Mouse (Mus musculus): Measurements from ENCODE around the gene Yipf3. TPM values are rescaled to one million over a fixed set of nuclear protein-coding genes. Genes with fewer than 3 reads are reported as not detected.
A peak's percentile ranks its signal among the peaks of the same experiment; 100 is the strongest.

Yipf3 gene
- total and polyA plus RNA-seq, 3 experiments, result 72.4 to 142 (median 82.8) TPM

GRCm38 (mm10) chr17:46248189-46248522, 276 bp downstream of the Yipf3 start:
- Histone ChIP-seq H3K4me3 (peak overlapping the region; percentile 81), H3K36me3 (ENCODE audit: control insufficient read depth, insufficient read depth, low read length) (peaks cover 4% of the 10 kb centered on the region; the same call in 1 of the 2 replicates), H3K9ac (ENCODE audit: low read depth, low read length) (peak overlapping the region; percentile 97), H3K79me2 (replicated peaks; ENCODE audit: control insufficient read depth, insufficient read depth, low read length) (peaks cover 2% of the 10 kb centered on the region; the same call in 1 of the 2 replicates), H3K4me1 (ENCODE audit: control insufficient read depth, insufficient read depth, low read length) (peaks cover 5% of the 10 kb centered on the region; the same call in 1 of the 2 replicates), H3K27ac (peak overlapping the region; percentile 97), H3K27me3 (ENCODE audit: control insufficient read depth, insufficient read depth, low read length) (no peaks in the 10 kb centered on the region)
- 1% methylated on average over 37 of the region's 37 CpGs for WGBS
- no peak for DNase-seq
- intact Hi-C loops (cut with DNase I), result loop anchor here (5.0 kb wide), 1 partner anchor 134 kb away; the partner anchor contains the start of gene Zfp318
- TF ChIP-seq EP300 (IDR thresholded peaks at IDR 0.05; ENCODE audit: insufficient read depth, low read depth, low read length), result no peak
- TF ChIP-seq POLR2A (IDR thresholded peaks at IDR 0.05; ENCODE audit: insufficient read depth, low read depth, low read length), result 0 out of 2 replicates have a peak, but pooled peaks have one; percentile 46
- no peak for TF ChIP-seq CTCF (IDR thresholded peaks at IDR 0.05)

- no peaks in the 10 kb centered on the region for H3K27me3 ChIP-seq (ENCODE audit: control insufficient read depth, insufficient read depth, low read length)
- peaks cover 2% of the 10 kb centered on the region; the same call in 1 of the 2 replicates for H3K79me2 ChIP-seq (replicated peaks; ENCODE audit: control insufficient read depth, insufficient read depth, low read length)
- H3K27ac ChIP-seq, result no peak overlapping the region
- peaks cover 4% of the 10 kb centered on the region; the same call in 1 of the 2 replicates for H3K36me3 ChIP-seq (ENCODE audit: control insufficient read depth, insufficient read depth, low read length)
- H3K4me3 ChIP-seq, result no peak overlapping the region
- intact Hi-C loops (cut with DNase I), result no loop called here
- no peak for TF ChIP-seq EP300 (IDR thresholded peaks at IDR 0.05; ENCODE audit: insufficient read depth, low read depth, low read length)
- peak; percentile 16 for TF ChIP-seq CTCF (IDR thresholded peaks at IDR 0.05)
- 78% methylated on average over 7 of the region's 7 CpGs for WGBS
- peaks cover 8% of the 10 kb centered on the region for H3K4me1 ChIP-seq (ENCODE audit: control insufficient read depth, insufficient read depth, low read length)
- peak in 1 of 2 experiments; percentile 14 for DNase-seq
- no peak overlapping the region for H3K9ac ChIP-seq (ENCODE audit: low read depth, low read length)
Observed at GRCm38 (mm10) chr17:46251174-46251573, 3.3 kb downstream of the Yipf3 start.

GRCm38 (mm10) chr17:46252571-46253451, 4.9 kb downstream of the Yipf3 start:
- no peak overlapping the region; the same call in 1 of the 2 replicates for H3K4me3 ChIP-seq
- intact Hi-C loops (cut with DNase I), result no loop called here
- no peak overlapping the region for H3K27ac ChIP-seq
- peak; percentile 15; the same call in 1 of the 2 replicates for TF ChIP-seq POLR2A (IDR thresholded peaks at IDR 0.05; ENCODE audit: insufficient read depth, low read depth, low read length)
- TF ChIP-seq EP300 (IDR thresholded peaks at IDR 0.05; ENCODE audit: insufficient read depth, low read depth, low read length), result no peak
- peak; percentile 65 for TF ChIP-seq CTCF (IDR thresholded peaks at IDR 0.05)
- H3K27me3 ChIP-seq (ENCODE audit: control insufficient read depth, insufficient read depth, low read length), result no peaks in the 10 kb centered on the region
- no peaks in the 10 kb centered on the region for H3K79me2 ChIP-seq (replicated peaks; ENCODE audit: control insufficient read depth, insufficient read depth, low read length)
- no peak for DNase-seq
- 54% methylated on average over 14 of the region's 14 CpGs for WGBS
- H3K36me3 ChIP-seq (ENCODE audit: control insufficient read depth, insufficient read depth, low read length), result 0 out of 2 replicates have a peak, but pooled peaks cover 3% of the 10 kb centered on the region
- no peak overlapping the region for H3K9ac ChIP-seq (ENCODE audit: low read depth, low read length)
- peaks cover 7% of the 10 kb centered on the region for H3K4me1 ChIP-seq (ENCODE audit: control insufficient read depth, insufficient read depth, low read length)

- H3K27ac ChIP-seq, result no peak within 1 kb of the TSS
- peak within 1 kb of the TSS; percentile 68 for H3K4me3 ChIP-seq
- no peaks in the 10 kb centered on the region for H3K27me3 ChIP-seq (ENCODE audit: control insufficient read depth, insufficient read depth, low read length)
- no peaks in the 10 kb centered on the region for H3K79me2 ChIP-seq (replicated peaks; ENCODE audit: control insufficient read depth, insufficient read depth, low read length)
- DNase-seq, result peak; percentile 91 to 95
- 0 out of 2 replicates have a peak, but pooled peaks cover 3% of the 10 kb centered on the region for H3K36me3 ChIP-seq (ENCODE audit: control insufficient read depth, insufficient read depth, low read length)
- TF ChIP-seq CTCF (IDR thresholded peaks at IDR 0.05) (no peak), EP300 (IDR thresholded peaks at IDR 0.05; ENCODE audit: insufficient read depth, low read depth, low read length) (no peak), POLR2A (IDR thresholded peaks at IDR 0.05; ENCODE audit: insufficient read depth, low read depth, low read length) (no peak)
- H3K4me1 ChIP-seq (ENCODE audit: control insufficient read depth, insufficient read depth, low read length), result peaks cover 7% of the 10 kb centered on the region
- 1% methylated on average over 46 of the region's 48 CpGs for WGBS
- intact Hi-C loops (cut with DNase I), result no loop called here
- peak within 1 kb of the TSS; percentile 44; the same call in 1 of the 2 replicates for H3K9ac ChIP-seq (ENCODE audit: low read depth, low read length)
Observed at GRCm38 (mm10) chr17:46253452-46254084, 5.7 kb downstream of the Yipf3 start, which contains the start of gene Lrrc73. TSS of gene Lrrc73 (plus strand) at chr17:46253531.

GRCm38 (mm10) chr17:46254106-46254505, 6.2 kb downstream of the Yipf3 start:
- Histone ChIP-seq H3K27ac (no peak overlapping the region), H3K4me3 (peak overlapping the region; percentile 68), H3K36me3 (ENCODE audit: control insufficient read depth, insufficient read depth, low read length) (no peaks in the 10 kb centered on the region), H3K79me2 (replicated peaks; ENCODE audit: control insufficient read depth, insufficient read depth, low read length) (no peaks in the 10 kb centered on the region), H3K27me3 (ENCODE audit: control insufficient read depth, insufficient read depth, low read length) (no peaks in the 10 kb centered on the region), H3K9ac (ENCODE audit: low read depth, low read length) (peak overlapping the region; percentile 44; the same call in 1 of the 2 replicates), H3K4me1 (ENCODE audit: control insufficient read depth, insufficient read depth, low read length) (peaks cover 5% of the 10 kb centered on the region)
- WGBS, result 1% methylated on average over 43 of the region's 54 CpGs
- TF ChIP-seq CTCF (IDR thresholded peaks at IDR 0.05), result no peak
- no peak for TF ChIP-seq POLR2A (IDR thresholded peaks at IDR 0.05; ENCODE audit: insufficient read depth, low read depth, low read length)
- no peak for TF ChIP-seq EP300 (IDR thresholded peaks at IDR 0.05; ENCODE audit: insufficient read depth, low read depth, low read length)
- DNase-seq, result no peak
- intact Hi-C loops (cut with DNase I), result no loop called here
